Mouse (Mus musculus): ENCODE data around the gene Lpp.

GRCm38 (mm10) chr16:24973009-24973631, 579.8 kb downstream of the Lpp start:
- TF ChIP-seq EP300 (IDR thresholded peaks at IDR 0.05; ENCODE audit: low read depth) (no peak), CTCF (IDR thresholded peaks at IDR 0.05; ENCODE audit: low read depth) (no peak)

Measured in liver, postnatal 0 days (tissue).